Mouse (Mus musculus) E14TG2a.4 (cell line): ENCODE measurements around the gene Zfhx3.

Source experiments
- CTCF ChIP-seq: conservative IDR thresholded peaks from 2 replicates; pipeline ENCODE4 v1.5.1; 2014; ENCODE audit warnings: low read length
- NANOG ChIP-seq: IDR thresholded peaks from 2 replicates; pipeline ENCODE4 v1.6.1; 2014; ENCODE audit warnings: borderline replicate concordance, low read length, mixed read lengths
- POU5F1 ChIP-seq: IDR thresholded peaks from 2 replicates; pipeline ENCODE4 v1.6.1; 2014; ENCODE audit warnings: low read length, borderline replicate concordance

DNA sequence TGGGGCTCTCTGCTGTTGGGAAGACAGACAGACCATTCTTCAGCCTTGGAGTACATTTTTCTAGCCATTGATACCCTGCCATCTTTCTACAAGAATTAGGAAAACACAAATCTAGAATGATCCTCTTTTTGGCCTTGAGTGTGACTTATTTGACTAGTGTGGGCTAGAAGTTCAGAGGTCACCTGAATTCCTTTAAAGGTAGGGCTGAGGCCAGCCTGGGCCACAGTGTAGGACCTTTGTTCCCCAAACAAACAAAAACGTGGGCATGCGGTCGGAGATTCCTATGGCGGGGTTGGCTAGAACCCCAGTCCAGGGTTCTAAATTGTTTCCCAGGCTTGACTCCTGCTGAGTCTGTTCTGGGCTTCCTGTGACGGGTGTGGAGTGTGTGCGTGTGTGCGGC is 970.6 kb downstream of the Zfhx3 start:
- no peak for TF ChIP-seq CTCF
- no peak for TF ChIP-seq POU5F1
- no peak for TF ChIP-seq NANOG
